Mouse (Mus musculus) lung, embryonic 14.5 days (tissue): ENCODE measurements around the gene Eif3g. TPM values are rescaled to one million over a fixed set of nuclear protein-coding genes. Genes with fewer than 3 reads are reported as not detected.

Source experiments
- ATAC-seq: fragments of 200-750 bp; cut with Nextera tagmentation; 2 replicates; pipeline ENCODE4 v1.8.0; 2017; ENCODE audit warnings: mild to moderate bottlenecking, moderate TSS enrichment, moderate library complexity; ENCODE audit not compliant: insufficient read depth
- DNase-seq: peaks from one replicate; pipeline ENCODE4 v3.0.0-alpha.2; 2015
- H3K27ac ChIP-seq: fragments of 300-500 bp; sonication (generic); 2 replicates; pipeline ENCODE4 v1.5.1; 2014; ENCODE audit warnings: low read depth, mild to moderate bottlenecking, moderate library complexity
- H3K27me3 ChIP-seq: fragments of 300-500 bp; sonication (generic); 2 replicates; pipeline ENCODE4 v1.6.1; 2014; ENCODE audit warnings: low read length, control low read depth; ENCODE audit not compliant: insufficient read depth
- H3K36me3 ChIP-seq: fragments of 300-500 bp; sonication (generic); 2 replicates; pipeline ENCODE4 v1.6.1; 2014; ENCODE audit warnings: control low read depth; ENCODE audit not compliant: insufficient read depth
- H3K4me1 ChIP-seq: fragments of 300-500 bp; sonication (generic); 2 replicates; pipeline ENCODE4 v1.6.1; 2014; ENCODE audit warnings: antibody characterized with exemption, control low read depth; ENCODE audit not compliant: insufficient read depth
- H3K4me2 ChIP-seq: fragments of 300-500 bp; sonication (generic); 2 replicates; pipeline ENCODE4 v1.6.1; 2014; ENCODE audit warnings: mild to moderate bottlenecking
- H3K4me3 ChIP-seq: fragments of 300-500 bp; sonication (generic); 2 replicates; pipeline ENCODE4 v1.5.1; 2014; ENCODE audit warnings: low read depth, low read length
- H3K9ac ChIP-seq: fragments of 300-500 bp; sonication (generic); 2 replicates; pipeline ENCODE4 v1.6.1; 2014
- H3K9me3 ChIP-seq: fragments of 300-500 bp; sonication (generic); 2 replicates; pipeline ENCODE4 v1.6.1; 2016; ENCODE audit warnings: low read depth, low read length, control low read depth
- CTCF ChIP-seq: IDR thresholded peaks from 2 replicates; pipeline ENCODE4 v1.5.1; 2016; ENCODE audit warnings: antibody characterized with exemption, low read depth
- WGBS: fragments of 180-500 bp; shearing (Covaris S2); extraction: QIAGEN DNeasy Blood & Tissue Kit; methylation state at CpG from one replicate; pipeline ENCODE4 v1.1.7; 2014; 5-methylcytosine and 5-hydroxymethylcytosine counted together
- polyA plus RNA-seq: library from polyadenylated mRNA; unstranded; fragments of >200 nt; fragmentation: Nextera tagmentation; extraction: Ambion mirVana; gene quantifications from 2 replicates; pipeline ENCODE4 v1.2.1, GENCODE M21; 2014

The Eif3g gene
- 295 and 296 TPM in 2 replicates for polyA plus RNA-seq

DNA sequence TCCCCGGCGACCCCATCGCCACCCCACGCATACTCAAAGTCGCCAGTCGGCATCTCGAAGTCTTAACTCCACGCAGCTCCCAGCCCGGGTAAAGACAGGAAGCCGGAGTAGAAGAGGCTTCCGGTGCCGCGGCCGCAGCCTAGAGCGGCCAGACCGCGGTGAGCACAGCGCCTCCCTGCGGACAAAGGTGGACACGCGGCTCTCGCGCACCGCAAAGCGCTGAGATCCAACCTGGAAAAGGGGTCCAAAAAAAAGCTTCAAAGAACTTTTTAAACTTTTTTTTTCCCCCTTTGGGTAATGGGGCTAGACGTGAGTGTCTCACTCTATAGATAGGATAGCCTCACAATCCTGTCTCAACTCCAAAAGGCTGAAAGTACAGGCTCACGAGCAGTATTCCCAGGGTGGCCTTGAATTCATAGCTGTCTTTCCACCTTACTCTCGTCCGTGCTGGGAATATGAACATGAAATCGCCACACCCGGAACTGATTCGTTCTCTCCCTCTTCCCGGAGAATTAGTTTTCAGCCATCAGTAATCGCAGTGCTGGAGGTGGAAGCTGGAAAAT, at the start of gene Eif3g:
Gene Eif3g, minus strand, starts transcription at position 113 of the 563 bp plus-strand sequence.
- peak within 1 kb of the TSS; percentile 94 for H3K9ac ChIP-seq
- H3K36me3 ChIP-seq = peaks cover 34% of the 10 kb centered on the region
- DNase-seq (peak; percentile 94), ATAC-seq (peak; percentile 81)
- no peaks in the 10 kb centered on the region for H3K4me1 ChIP-seq
- H3K27ac ChIP-seq = peak within 1 kb of the TSS; percentile 63
- H3K9me3 ChIP-seq = no peaks in the 10 kb centered on the region
- H3K27me3 ChIP-seq = no peaks in the 10 kb centered on the region
- peak; percentile 95 for TF ChIP-seq CTCF
- H3K4me2 ChIP-seq = peak within 1 kb of the TSS; percentile 97
- H3K4me3 ChIP-seq = peak within 1 kb of the TSS; percentile 100
- WGBS = 5% methylated on average over 34 of the region's 34 CpGs

DNA sequence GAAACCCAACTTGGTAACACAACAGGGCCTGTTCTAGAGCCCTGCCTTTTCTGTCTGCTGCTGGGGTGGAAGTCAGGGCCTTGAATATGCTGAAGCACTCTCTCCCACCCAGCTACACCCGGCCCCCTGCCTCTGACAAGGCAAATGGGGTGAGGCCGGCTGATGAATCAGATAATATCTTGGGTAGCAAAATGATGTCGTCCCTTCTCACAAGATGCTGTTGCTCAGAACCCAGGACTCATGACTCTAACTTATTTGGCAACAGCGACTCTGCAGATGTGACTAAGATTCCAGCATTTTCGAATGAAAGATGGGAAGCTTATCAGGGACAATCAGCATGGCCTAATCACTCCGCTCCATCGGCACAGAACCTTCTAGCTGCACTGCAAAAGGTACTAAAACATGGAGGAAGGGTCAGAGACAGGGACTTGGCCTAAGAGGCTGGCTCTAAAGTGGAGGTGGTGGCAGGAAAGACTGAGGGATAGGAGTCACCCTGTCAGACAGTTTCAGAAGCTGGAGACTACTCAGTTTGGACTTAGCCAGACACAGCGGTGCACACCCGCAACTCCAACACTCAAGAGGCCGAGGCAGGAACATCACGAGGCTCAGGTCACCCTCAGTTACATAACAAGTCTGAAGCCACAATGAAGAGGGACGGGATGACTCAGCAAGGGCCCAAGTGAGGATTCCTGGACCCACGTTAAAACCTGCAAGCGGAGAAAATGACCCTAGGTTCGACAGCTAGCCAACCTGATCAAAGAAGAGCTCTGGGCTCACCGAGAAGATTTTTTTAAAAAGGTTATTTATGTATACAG, 47.9 kb upstream of the Eif3g start:
- DNase-seq = no peak
- no peak for ATAC-seq
- no peaks in the 10 kb centered on the region for H3K9me3 ChIP-seq
- H3K4me2 ChIP-seq = no peak overlapping the region
- H3K27ac ChIP-seq = no peak overlapping the region
- H3K9ac ChIP-seq = no peak overlapping the region
- H3K36me3 ChIP-seq = peaks cover 44% of the 10 kb centered on the region
- WGBS = 76% methylated on average over 16 of the region's 16 CpGs
- no peaks in the 10 kb centered on the region; the same call in 1 of the 2 replicates for H3K4me1 ChIP-seq
- no peaks in the 10 kb centered on the region for H3K27me3 ChIP-seq
- H3K4me3 ChIP-seq = no peak overlapping the region
- no peak for TF ChIP-seq CTCF

GRCm38 (mm10) chr9:20944697-20945370, 46.4 kb upstream of the Eif3g start:
- 56% methylated on average over 4 of the region's 4 CpGs for WGBS
- H3K27me3 ChIP-seq = no peaks in the 10 kb centered on the region
- H3K36me3 ChIP-seq = peaks cover 57% of the 10 kb centered on the region
- TF ChIP-seq CTCF = no peak
- DNase-seq (no peak), ATAC-seq (no peak)
- H3K4me3 ChIP-seq = no peak overlapping the region
- H3K4me1 ChIP-seq = no peaks in the 10 kb centered on the region
- H3K9me3 ChIP-seq = no peaks in the 10 kb centered on the region
- H3K27ac ChIP-seq = no peak overlapping the region
- H3K4me2 ChIP-seq = no peak overlapping the region
- no peak overlapping the region; the same call in 1 of the 2 replicates for H3K9ac ChIP-seq

DNA sequence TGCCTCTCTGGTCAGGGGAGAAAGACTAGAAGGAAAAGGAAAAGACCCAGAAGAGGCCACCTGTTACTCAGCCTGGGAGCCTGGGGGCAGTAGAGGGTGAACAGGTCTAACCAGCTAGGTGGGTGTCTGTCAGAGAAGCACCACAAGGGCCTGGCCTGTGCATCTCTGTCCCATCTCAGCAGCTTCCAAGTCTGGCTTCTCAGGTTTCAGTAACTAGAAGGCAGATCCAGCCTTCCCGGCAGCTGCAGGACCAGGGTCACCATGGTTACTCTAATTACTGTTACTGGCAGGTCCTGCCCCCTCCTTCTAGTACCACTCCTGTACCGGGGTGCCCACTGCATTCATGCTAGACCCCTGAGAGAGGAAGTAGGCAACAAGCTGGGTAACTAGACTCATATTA, 45.5 kb upstream of the Eif3g start:
- no peak overlapping the region for H3K9ac ChIP-seq
- H3K9me3 ChIP-seq = no peaks in the 10 kb centered on the region
- no peaks in the 10 kb centered on the region for H3K4me1 ChIP-seq
- H3K27me3 ChIP-seq = no peaks in the 10 kb centered on the region
- ATAC-seq (peak; percentile 36; the same call in 1 of the 2 replicates), DNase-seq (no peak)
- TF ChIP-seq CTCF = no peak
- H3K36me3 ChIP-seq = peaks cover 64% of the 10 kb centered on the region
- H3K4me3 ChIP-seq = no peak overlapping the region
- H3K27ac ChIP-seq = no peak overlapping the region
- no peak overlapping the region for H3K4me2 ChIP-seq
- WGBS = 22% methylated on average over 2 of the region's 2 CpGs

- Histone ChIP-seq H3K4me1 (no peaks in the 10 kb centered on the region), H3K27ac (no peak overlapping the region), H3K36me3 (peaks cover 67% of the 10 kb centered on the region), H3K9me3 (no peaks in the 10 kb centered on the region), H3K9ac (no peak overlapping the region), H3K4me2 (no peak overlapping the region), H3K4me3 (no peak overlapping the region), H3K27me3 (no peaks in the 10 kb centered on the region)
- no peak for DNase-seq
- no peak for TF ChIP-seq CTCF
- ATAC-seq = no peak
- 84% methylated on average over 7 of the region's 7 CpGs for WGBS
Observed at GRCm38 (mm10) chr9:20943396-20943795, 45.0 kb upstream of the Eif3g start.

GRCm38 (mm10) chr9:20923258-20923657, 24.8 kb upstream of the Eif3g start:
- no peak for TF ChIP-seq CTCF
- WGBS = 92% methylated on average over 3 of the region's 3 CpGs
- ATAC-seq (no peak), DNase-seq (no peak)
- Histone ChIP-seq H3K27ac (no peak overlapping the region), H3K4me1 (no peaks in the 10 kb centered on the region), H3K9me3 (no peaks in the 10 kb centered on the region), H3K9ac (no peak overlapping the region), H3K4me3 (no peak overlapping the region), H3K36me3 (peaks cover 100% of the 10 kb centered on the region), H3K4me2 (no peak overlapping the region), H3K27me3 (no peaks in the 10 kb centered on the region)

DNA sequence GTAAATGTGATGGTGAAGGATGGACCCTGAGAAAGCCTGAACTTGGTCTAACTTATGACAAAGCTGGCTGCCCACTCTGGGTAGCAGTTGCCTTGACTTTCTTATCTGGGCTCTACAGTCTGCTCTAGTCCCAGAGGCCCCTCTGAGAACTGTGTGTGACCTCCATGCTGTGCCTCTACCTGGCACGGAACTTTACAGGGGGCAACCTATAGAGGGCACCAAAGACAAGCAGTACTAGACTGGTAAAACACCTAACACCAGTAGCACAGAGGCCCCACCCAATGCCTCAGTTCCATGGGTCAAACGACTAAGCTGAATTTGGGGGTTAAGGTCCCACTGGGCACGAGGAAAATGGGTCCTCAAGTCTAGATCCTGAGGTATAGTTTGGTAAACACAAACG, 17.7 kb upstream of the Eif3g start:
- Histone ChIP-seq H3K36me3 (peaks cover 100% of the 10 kb centered on the region), H3K4me1 (no peaks in the 10 kb centered on the region), H3K9ac (no peak overlapping the region), H3K4me3 (no peak overlapping the region), H3K27ac (no peak overlapping the region), H3K9me3 (no peaks in the 10 kb centered on the region), H3K4me2 (no peak overlapping the region), H3K27me3 (no peaks in the 10 kb centered on the region)
- peak; percentile 43 for TF ChIP-seq CTCF
- DNase-seq = peak; percentile 57
- 75% methylated on average over 4 of the region's 4 CpGs for WGBS
- no peak for ATAC-seq
